Mouse (Mus musculus) cerebellum, adult 9-11 months (tissue): ENCODE measurements around the gene Dusp22.

ENCODE experiments used
- DNase-seq: peaks from one replicate; pipeline ENCODE4 v3.0.0; 2022

The Dusp22 gene

GRCm38 (mm10) chr13:30722601-30723000 is 62.8 kb downstream of the Dusp22 start:
- no peak for DNase-seq

GRCm38 (mm10) chr13:30723258-30723657 is 63.5 kb downstream of the Dusp22 start:
- no peak for DNase-seq

- no peak for DNase-seq
Observed at GRCm38 (mm10) chr13:30723858-30724257, 64.1 kb downstream of the Dusp22 start.

- DNase-seq: peak; percentile 10
Observed at GRCm38 (mm10) chr13:30724691-30725271, 65.0 kb downstream of the Dusp22 start.

- DNase-seq: no peak
Observed at GRCm38 (mm10) chr13:30726879-30727278, 67.1 kb downstream of the Dusp22 start.

GRCm38 (mm10) chr13:30728155-30728554 is 68.4 kb downstream of the Dusp22 start:
- DNase-seq: no peak

GRCm38 (mm10) chr13:30729245-30729644 is 69.4 kb downstream of the Dusp22 start:
- DNase-seq: no peak

- DNase-seq: no peak
Observed at GRCm38 (mm10) chr13:30730104-30730793, 70.5 kb downstream of the Dusp22 start.

GRCm38 (mm10) chr13:30732709-30733445 is 73.1 kb downstream of the Dusp22 start:
- DNase-seq: no peak

GRCm38 (mm10) chr13:30736721-30737120 is 76.9 kb downstream of the Dusp22 start:
- no peak for DNase-seq

- DNase-seq: no peak
Observed at GRCm38 (mm10) chr13:30737257-30737656, 77.5 kb downstream of the Dusp22 start.

- DNase-seq: no peak
Observed at GRCm38 (mm10) chr13:30738310-30738840, 78.6 kb downstream of the Dusp22 start.

GRCm38 (mm10) chr13:30741172-30741571 is 81.4 kb downstream of the Dusp22 start:
- no peak for DNase-seq

- no peak for DNase-seq
Observed at GRCm38 (mm10) chr13:30742411-30742970, 82.7 kb downstream of the Dusp22 start.

- DNase-seq: no peak
Observed at GRCm38 (mm10) chr13:30745121-30745520, 85.3 kb downstream of the Dusp22 start.

GRCm38 (mm10) chr13:30747068-30747467 is 87.3 kb downstream of the Dusp22 start:
- DNase-seq: no peak

GRCm38 (mm10) chr13:30747504-30747903 is 87.7 kb downstream of the Dusp22 start:
- DNase-seq: no peak

- no peak for DNase-seq
Observed at GRCm38 (mm10) chr13:30748321-30748720, 88.5 kb downstream of the Dusp22 start.

GRCm38 (mm10) chr13:30749021-30749556 is 89.3 kb downstream of the Dusp22 start, which contains the start of gene Irf4:
Gene Irf4, plus strand, starts transcription at chr13:30749226.
- DNase-seq: no peak

GRCm38 (mm10) chr13:30749557-30750141 is 89.8 kb downstream of the Dusp22 start:
- no peak for DNase-seq

- DNase-seq: no peak
Observed at GRCm38 (mm10) chr13:30750461-30751303, 90.9 kb downstream of the Dusp22 start.

GRCm38 (mm10) chr13:30751304-30751580 is 91.4 kb downstream of the Dusp22 start:
- DNase-seq: no peak
